Mouse (Mus musculus) olfactory bulb, adult 2 months (tissue): Measurements from ENCODE around the gene Hoxb5.

Source experiments
- CTCF ChIP-seq: fragments of 200-500 bp; IDR thresholded peaks from 2 replicates; pipeline ENCODE4 v1.5.1; 2012; ENCODE audit warnings: low read depth, mild to moderate bottlenecking, low read length, moderate library complexity; ENCODE audit not compliant: insufficient read depth
- POLR2A ChIP-seq: fragments of 200-500 bp; IDR thresholded peaks from 2 replicates; pipeline ENCODE4 v1.6.1; 2012; ENCODE audit warnings: mild to moderate bottlenecking, low read depth, low read length, moderate library complexity; ENCODE audit not compliant: insufficient read depth

GRCm38 (mm10) chr11:96254221-96254620 lies 48.9 kb upstream of the Hoxb5 start:
- TF ChIP-seq CTCF, result no peak
- no peak for TF ChIP-seq POLR2A
